Mouse (Mus musculus): ENCODE measurements at regions not wholly inside any gene's neighbourhood (a gene's known extent, or its start where the extent isn't known, plus 50 kb on each side); places are given as distances from the start of the nearest gene placed in this dataset.
A peak's percentile ranks its signal among the peaks of the same experiment; 100 is the strongest.

DNA sequence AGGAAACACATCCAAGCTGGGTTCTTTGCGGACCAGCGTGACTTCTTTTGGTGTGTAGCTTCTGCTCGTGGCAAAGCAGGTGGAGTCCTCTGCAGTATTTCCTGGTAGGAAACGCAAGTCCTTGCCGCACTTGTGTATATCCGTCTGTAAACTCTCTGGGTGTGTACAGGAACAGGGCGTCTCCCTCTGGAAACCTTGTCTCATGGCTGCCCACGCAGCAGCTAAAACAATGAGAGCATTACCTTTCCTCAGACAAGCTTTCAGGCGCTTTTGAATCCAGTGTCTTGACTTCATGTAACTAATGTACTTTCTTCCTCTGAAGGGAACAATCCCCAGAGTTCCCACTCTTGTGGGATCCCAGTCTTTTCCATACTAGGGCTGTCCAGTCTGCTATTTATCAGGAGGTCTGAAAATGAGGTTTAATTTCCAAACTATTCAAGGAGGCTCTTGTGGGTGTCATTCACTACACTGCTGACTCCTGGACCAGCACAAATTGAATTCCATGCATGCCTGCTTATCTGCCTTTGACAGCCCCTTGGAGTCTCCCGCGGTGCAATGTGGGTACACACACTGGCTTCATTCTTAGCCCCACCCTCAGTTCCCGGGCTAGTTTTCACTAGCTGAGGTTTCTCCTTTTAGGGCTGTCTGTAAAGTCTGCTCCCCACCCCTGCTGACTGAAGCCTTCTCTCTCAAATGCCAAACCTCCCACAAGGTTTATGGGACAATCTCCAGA is 161.6 kb upstream of the Anxa10 start:
- peak; percentile 25 to 40 for DNase-seq

DNA sequence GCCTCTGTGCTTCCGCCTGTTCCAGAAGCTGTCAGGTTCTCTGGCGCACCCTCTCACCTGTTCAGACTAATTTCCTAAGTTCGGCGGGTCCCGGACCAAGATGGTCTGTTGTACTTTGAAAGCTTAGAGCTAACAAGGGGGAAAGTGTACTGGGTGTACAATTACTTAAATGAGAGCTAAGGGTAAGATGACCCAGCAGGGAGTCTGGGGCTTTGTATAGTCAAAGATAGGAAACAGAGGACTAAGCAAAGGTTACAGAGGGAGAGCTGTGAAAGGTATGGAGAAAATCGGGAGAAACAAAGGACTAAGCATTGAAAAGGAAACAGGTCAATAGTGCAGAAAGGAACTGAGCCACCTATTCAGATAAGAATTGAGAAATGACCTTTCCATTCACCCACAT is 127.6 kb upstream of the Anxa10 start:
- no peak for DNase-seq

Data from lung, postnatal 4 days (tissue).